Mouse (Mus musculus) c-Kit-positive CD71-positive TER-119-positive erythroid progenitor cells, embryonic 14.5 days (primary cell): ENCODE data around the gene Capn6.

Experiments
- DNase-seq: peaks from one replicate; pipeline ENCODE4 v3.0.0-alpha.2; 2013; ENCODE audit warnings: low spot score

The Capn6 gene

GRCm38 (mm10) chrX:143827212-143827611 lies at the start of gene Capn6:
Gene Capn6 (minus strand): TSS chrX:143827414.
- DNase-seq: no peak

- no peak for DNase-seq
These were observed 40.0 kb upstream of the Capn6 start for GRCm38 (mm10) chrX:143867129-143867664.

GRCm38 (mm10) chrX:143851351-143851750 lies 24.1 kb upstream of the Capn6 start:
- DNase-seq: no peak

- DNase-seq: no peak
These were observed 22.8 kb upstream of the Capn6 start for GRCm38 (mm10) chrX:143849969-143850368.

- DNase-seq: no peak
These were observed 19.4 kb upstream of the Capn6 start for GRCm38 (mm10) chrX:143846637-143847036.

GRCm38 (mm10) chrX:143826521-143826920 lies 693 bp downstream of the Capn6 start:
- no peak for DNase-seq

GRCm38 (mm10) chrX:143818961-143819360 lies 8.3 kb downstream of the Capn6 start:
- DNase-seq: no peak

GRCm38 (mm10) chrX:143815948-143816347 lies 11.3 kb downstream of the Capn6 start:
- DNase-seq: no peak

GRCm38 (mm10) chrX:143762556-143762955 lies 64.7 kb downstream of the Capn6 start:
- no peak for DNase-seq
